Mouse (Mus musculus) C2C12 (cell line): ENCODE measurements around the gene Ccser1. TPM values are rescaled to one million over a fixed set of nuclear protein-coding genes. Genes with fewer than 3 reads are reported as not detected.

Experiments used
- H3K27me3 ChIP-seq: one replicate; pipeline ENCODE4 v1.6.1; 2011; ENCODE audit not compliant: control insufficient read depth, insufficient read depth, insufficient read length
- H3K36me3 ChIP-seq: one replicate; pipeline ENCODE4 v1.6.1; 2011; ENCODE audit not compliant: control insufficient read depth, insufficient read depth
- H3K4me3 ChIP-seq: one replicate; pipeline ENCODE4 v1.5.1; 2011; ENCODE audit warnings: mild to moderate bottlenecking, control low read depth; ENCODE audit not compliant: poor library complexity, insufficient read depth, severe bottlenecking
- H3K79me2 ChIP-seq: one replicate; pipeline ENCODE4 v1.6.1; 2011; ENCODE audit not compliant: control insufficient read depth, insufficient read depth
- H3K79me3 ChIP-seq: one replicate; pipeline ENCODE4 v1.6.1; 2011; ENCODE audit warnings: low read depth, control low read depth
- H3ac ChIP-seq: one replicate; pipeline ENCODE3; 2011; ENCODE audit warnings: low read depth; ENCODE audit not compliant: control insufficient read depth, insufficient read length
- CEBPB ChIP-seq: IDR thresholded peaks from one replicate; pipeline ENCODE4 v1.6.1; 2011; ENCODE audit warnings: low read depth, mild to moderate bottlenecking, control low read depth, moderate library complexity
- CTCF ChIP-seq: IDR thresholded peaks from one replicate; pipeline ENCODE4 v1.5.1; 2011; ENCODE audit not compliant: control insufficient read depth, insufficient read depth, insufficient read length
- FOSL1 ChIP-seq: IDR thresholded peaks from one replicate; pipeline ENCODE4 v1.8.0; 2011; ENCODE audit warnings: mild to moderate bottlenecking, low read length; ENCODE audit not compliant: poor library complexity, insufficient read depth, severe bottlenecking
- MAX ChIP-seq: IDR thresholded peaks from one replicate; pipeline ENCODE4 v1.6.1; 2011; ENCODE audit warnings: mild to moderate bottlenecking, control low read depth
- MYOD1 ChIP-seq: IDR thresholded peaks from one replicate; pipeline ENCODE4 v1.6.1; 2011; ENCODE audit warnings: low read depth; ENCODE audit not compliant: control insufficient read depth, insufficient read length
- MYOG ChIP-seq: IDR thresholded peaks from one replicate; pipeline ENCODE4 v1.6.1; 2011; ENCODE audit not compliant: control insufficient read depth, insufficient read length; ENCODE audit errors: extremely low read depth
- USF1 ChIP-seq: IDR thresholded peaks from one replicate; pipeline ENCODE4 v1.6.1; 2011; ENCODE audit warnings: low read depth, mild to moderate bottlenecking, control low read depth, moderate library complexity
- polyA plus RNA-seq: library from polyadenylated mRNA; unstranded; fragments of >200 nt; fragmentation: generic; extraction: Trizol; gene quantifications from one replicate; pipeline ENCODE4 v1.2.1, GENCODE M21; 2012; ENCODE audit warnings: missing spikeins

The Ccser1 gene
- polyA plus RNA-seq, 1 experiment: 0.68 TPM

- Histone ChIP-seq H3ac (no peak overlapping the region), H3K79me2 (no peaks in the 10 kb centered on the region), H3K4me3 (no peak overlapping the region), H3K79me3 (no peaks in the 10 kb centered on the region), H3K27me3 (no peaks in the 10 kb centered on the region), H3K36me3 (no peaks in the 10 kb centered on the region)
- TF ChIP-seq MYOG (no peak), FOSL1 (no peak), USF1 (no peak), MYOD1 (no peak), MAX (no peak), CEBPB (no peak), CTCF (no peak)
Observed at GRCm38 (mm10) chr6:61311324-61312091, 131.4 kb downstream of the Ccser1 start.

DNA sequence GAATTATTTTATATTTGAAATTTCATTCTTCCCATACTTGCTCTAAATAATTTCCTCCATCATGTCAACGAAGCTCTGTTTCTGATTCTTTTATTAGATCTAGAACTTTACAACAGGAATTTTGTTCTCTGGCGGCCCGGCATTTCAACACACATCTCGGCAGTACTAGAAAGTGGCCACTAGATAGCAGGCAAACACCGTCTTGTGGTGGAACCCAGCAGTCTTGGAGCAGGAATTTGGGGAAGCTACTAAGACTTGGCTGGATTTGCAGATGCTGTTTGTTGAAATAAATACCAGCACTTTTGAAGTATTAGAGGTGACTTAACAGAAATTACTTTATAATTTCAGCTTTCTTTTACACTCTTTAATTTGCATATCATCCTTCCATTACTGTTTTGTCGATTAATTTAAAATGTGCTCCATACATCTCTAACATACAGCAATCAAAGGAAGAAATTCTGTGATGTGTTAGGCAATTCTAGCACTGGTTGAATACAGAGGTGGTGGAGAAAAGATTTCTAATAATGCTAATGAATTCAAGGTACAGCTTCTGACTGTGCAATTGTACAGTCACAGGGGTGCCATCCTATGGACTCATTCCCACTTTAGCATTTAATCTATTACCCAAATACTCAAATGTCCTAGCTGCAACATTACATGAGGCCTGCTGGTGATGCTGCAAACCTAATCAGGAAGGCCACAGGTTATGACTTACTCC, 135.9 kb downstream of the Ccser1 start:
- Histone ChIP-seq H3ac (no peak overlapping the region), H3K27me3 (no peaks in the 10 kb centered on the region), H3K79me3 (no peaks in the 10 kb centered on the region), H3K36me3 (no peaks in the 10 kb centered on the region), H3K79me2 (no peaks in the 10 kb centered on the region), H3K4me3 (no peak overlapping the region)
- TF ChIP-seq CEBPB (no peak), CTCF (peak; percentile 55)

DNA sequence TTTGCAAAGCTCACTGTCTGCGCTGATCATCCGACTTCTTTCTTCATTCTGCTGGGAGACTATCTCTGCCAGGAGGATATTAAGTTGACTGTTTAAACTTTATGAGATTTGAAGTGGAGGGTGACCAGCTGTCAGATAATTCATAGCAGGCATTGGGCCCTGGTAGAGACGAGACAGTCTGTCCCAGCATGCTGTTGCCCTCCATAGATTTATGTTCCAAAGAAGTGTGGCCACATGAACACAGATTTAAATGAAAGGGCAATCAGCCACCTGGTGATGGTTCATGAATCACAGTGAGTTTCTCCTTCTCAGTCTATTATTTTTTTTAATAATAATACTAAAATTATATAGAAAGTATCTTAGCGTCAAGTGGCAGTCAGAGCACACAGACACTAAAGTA, 140.7 kb downstream of the Ccser1 start:
- TF ChIP-seq CEBPB (no peak), MAX (no peak), MYOD1 (no peak), MYOG (no peak), CTCF (no peak), USF1 (no peak), FOSL1 (no peak)

GRCm38 (mm10) chr6:61322328-61322727, 142.2 kb downstream of the Ccser1 start:
- TF ChIP-seq MYOD1: no peak
- no peak for TF ChIP-seq CTCF
- TF ChIP-seq CEBPB: no peak
- TF ChIP-seq USF1: no peak
- no peak for TF ChIP-seq MYOG
- no peak for TF ChIP-seq MAX
- no peak for TF ChIP-seq FOSL1
- Histone ChIP-seq H3K79me2 (no peaks in the 10 kb centered on the region), H3K36me3 (no peaks in the 10 kb centered on the region), H3ac (no peak overlapping the region), H3K79me3 (no peaks in the 10 kb centered on the region), H3K4me3 (no peak overlapping the region), H3K27me3 (no peaks in the 10 kb centered on the region)

More for the DNA sequence above, 140.7 kb downstream of the Ccser1 start:
- no peaks in the 10 kb centered on the region for H3K36me3 ChIP-seq
- H3K4me3 ChIP-seq: no peak overlapping the region
- H3K79me3 ChIP-seq: no peaks in the 10 kb centered on the region
- H3ac ChIP-seq: no peak overlapping the region
- H3K27me3 ChIP-seq: no peaks in the 10 kb centered on the region
- H3K79me2 ChIP-seq: no peaks in the 10 kb centered on the region

GRCm38 (mm10) chr6:61326131-61326530, 146.0 kb downstream of the Ccser1 start:
- Histone ChIP-seq H3K36me3 (no peaks in the 10 kb centered on the region), H3K4me3 (no peak overlapping the region), H3ac (no peak overlapping the region), H3K79me3 (no peaks in the 10 kb centered on the region), H3K79me2 (no peaks in the 10 kb centered on the region), H3K27me3 (no peaks in the 10 kb centered on the region)
- TF ChIP-seq CEBPB: no peak
- TF ChIP-seq USF1: no peak
- TF ChIP-seq MYOG: no peak
- TF ChIP-seq MAX: no peak
- no peak for TF ChIP-seq MYOD1
- no peak for TF ChIP-seq CTCF
- no peak for TF ChIP-seq FOSL1

DNA sequence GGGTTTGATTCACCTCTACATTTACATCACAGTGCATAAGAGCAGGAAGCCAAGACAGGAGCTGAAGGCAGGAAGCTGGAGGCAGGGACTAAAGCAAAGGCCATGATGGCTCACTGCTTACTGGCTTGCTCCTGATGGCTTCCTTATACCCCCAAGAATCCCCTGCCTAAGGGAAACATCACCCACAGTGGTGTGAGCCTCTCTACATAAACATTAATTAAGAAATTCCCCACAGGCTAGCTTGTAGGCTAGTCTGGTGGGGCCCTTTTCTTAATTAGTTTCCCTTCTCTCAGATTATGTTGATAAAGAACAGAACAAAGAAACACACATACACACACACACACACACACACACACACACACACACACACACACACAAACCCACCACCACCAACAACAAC, 148.9 kb downstream of the Ccser1 start:
- Histone ChIP-seq H3ac (no peak overlapping the region), H3K4me3 (no peak overlapping the region), H3K79me2 (no peaks in the 10 kb centered on the region), H3K27me3 (no peaks in the 10 kb centered on the region), H3K79me3 (no peaks in the 10 kb centered on the region), H3K36me3 (no peaks in the 10 kb centered on the region)
- TF ChIP-seq CTCF (no peak), MAX (no peak), MYOG (no peak), CEBPB (no peak), MYOD1 (no peak), USF1 (no peak), FOSL1 (no peak)
